Mouse (Mus musculus): ENCODE results near the gene Eva1c. TPM values are rescaled to one million over a fixed set of nuclear protein-coding genes. Genes with fewer than 3 reads are reported as not detected.

Eva1c gene
- polyA plus RNA-seq, 1 experiment from 2014 or later = 1.2 TPM

- Histone ChIP-seq H3K4me3 (ENCODE audit: low read depth, low read length) (peak within 1 kb of the TSS; percentile 77), H3K27me3 (ENCODE audit: insufficient read depth, low read length) (no peaks in the 10 kb centered on the region), H3K4me1 (ENCODE audit: insufficient read depth) (no peaks in the 10 kb centered on the region), H3K9me3 (ENCODE audit: low read depth, low read length) (no peaks in the 10 kb centered on the region), H3K36me3 (ENCODE audit: insufficient read depth) (0 out of 2 replicates have a peak, but pooled peaks cover 4% of the 10 kb centered on the region), H3K9ac (peak within 1 kb of the TSS; percentile 48), H3K4me2 (peak within 1 kb of the TSS; percentile 78), H3K27ac (ENCODE audit: low read depth) (peak within 1 kb of the TSS; percentile 70)
- ATAC-seq (ENCODE audit: insufficient read depth) (peak; percentile 93), DNase-seq (peak; percentile 98)
- no peak for TF ChIP-seq CTCF (IDR thresholded peaks at IDR 0.05; ENCODE audit: low read depth)
- under 1% methylated on average over 47 of the region's 47 CpGs for WGBS
Observed at GRCm38 (mm10) chr16:90809975-90810715, 16.4 kb upstream of the Eva1c start, which contains the start of gene Urb1. Gene Urb1 (minus strand): TSS chr16:90810413.

GRCm38 (mm10) chr16:90810716-90811256, 15.7 kb upstream of the Eva1c start:
- TF ChIP-seq CTCF (IDR thresholded peaks at IDR 0.05; ENCODE audit: low read depth) = no peak
- peak overlapping the region; percentile 32; the same call in 1 of the 2 replicates for H3K9ac ChIP-seq
- H3K4me2 ChIP-seq = peak overlapping the region; percentile 78
- 41% methylated on average over 11 of the region's 11 CpGs for WGBS
- H3K4me3 ChIP-seq (ENCODE audit: low read depth, low read length) = peak overlapping the region; percentile 77
- H3K4me1 ChIP-seq (ENCODE audit: insufficient read depth) = no peaks in the 10 kb centered on the region
- H3K36me3 ChIP-seq (ENCODE audit: insufficient read depth) = no peaks in the 10 kb centered on the region
- no peaks in the 10 kb centered on the region for H3K9me3 ChIP-seq (ENCODE audit: low read depth, low read length)
- H3K27ac ChIP-seq (ENCODE audit: low read depth) = peak overlapping the region; percentile 59; the same call in 1 of the 2 replicates
- DNase-seq (no peak), ATAC-seq (ENCODE audit: insufficient read depth) (peak; percentile 16; the same call in 1 of the 2 replicates)
- H3K27me3 ChIP-seq (ENCODE audit: insufficient read depth, low read length) = no peaks in the 10 kb centered on the region

DNA sequence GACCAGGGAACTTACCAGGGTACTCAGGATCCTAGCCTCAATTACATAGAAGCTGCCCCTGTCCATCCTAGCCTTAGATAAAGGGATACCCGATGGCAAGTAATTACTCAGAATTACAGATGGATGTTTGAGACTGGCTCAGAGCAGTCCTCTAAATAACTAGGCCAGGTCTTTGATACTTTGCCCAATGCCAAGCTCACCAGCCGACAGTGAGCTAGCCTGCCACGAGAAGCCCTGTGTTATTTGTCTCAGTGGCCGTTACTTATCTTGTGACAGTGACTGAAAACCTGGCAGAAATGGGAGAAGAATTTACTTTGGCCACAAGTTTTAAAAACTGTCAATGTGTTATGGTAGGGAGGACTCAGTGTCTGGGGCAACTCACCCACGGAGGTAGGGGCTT, 14.4 kb upstream of the Eva1c start:
- no peak overlapping the region for H3K9ac ChIP-seq
- DNase-seq (no peak), ATAC-seq (ENCODE audit: insufficient read depth) (no peak)
- H3K4me3 ChIP-seq (ENCODE audit: low read depth, low read length) = no peak overlapping the region
- WGBS = 70% methylated on average over 5 of the region's 5 CpGs
- no peak for TF ChIP-seq CTCF (IDR thresholded peaks at IDR 0.05; ENCODE audit: low read depth)
- H3K27ac ChIP-seq (ENCODE audit: low read depth) = no peak overlapping the region
- H3K9me3 ChIP-seq (ENCODE audit: low read depth, low read length) = no peaks in the 10 kb centered on the region
- H3K4me2 ChIP-seq = no peak overlapping the region
- no peaks in the 10 kb centered on the region for H3K4me1 ChIP-seq (ENCODE audit: insufficient read depth)
- H3K36me3 ChIP-seq (ENCODE audit: insufficient read depth) = no peaks in the 10 kb centered on the region
- H3K27me3 ChIP-seq (ENCODE audit: insufficient read depth, low read length) = no peaks in the 10 kb centered on the region

DNA sequence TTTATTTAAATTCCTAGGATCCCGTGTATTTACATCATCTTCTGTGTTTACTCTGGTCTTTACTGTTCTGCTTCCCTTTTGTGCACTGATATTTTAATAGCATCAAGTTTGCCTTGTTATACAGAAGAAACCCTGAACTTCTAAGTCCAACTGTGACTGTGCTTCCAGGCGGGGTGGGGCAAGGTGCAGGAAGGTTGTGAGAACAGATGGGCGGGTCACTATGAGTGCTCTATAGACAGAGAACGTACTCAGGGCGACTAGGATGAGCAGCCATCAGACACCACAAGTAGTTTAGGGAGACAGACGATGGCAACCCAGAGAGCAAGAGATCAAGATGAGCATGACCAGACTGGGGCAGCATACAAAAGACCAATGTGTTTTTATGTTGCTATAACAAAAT, 6.2 kb upstream of the Eva1c start:
- H3K36me3 ChIP-seq (ENCODE audit: insufficient read depth) = no peaks in the 10 kb centered on the region
- H3K27ac ChIP-seq (ENCODE audit: low read depth) = no peak overlapping the region
- H3K27me3 ChIP-seq (ENCODE audit: insufficient read depth, low read length) = no peaks in the 10 kb centered on the region
- H3K4me3 ChIP-seq (ENCODE audit: low read depth, low read length) = no peak overlapping the region
- no peak overlapping the region for H3K4me2 ChIP-seq
- ATAC-seq (ENCODE audit: insufficient read depth) = no peak
- WGBS = 69% methylated on average over 6 of the region's 6 CpGs
- DNase-seq = no peak
- no peak for TF ChIP-seq CTCF (IDR thresholded peaks at IDR 0.05; ENCODE audit: low read depth)
- no peaks in the 10 kb centered on the region for H3K9me3 ChIP-seq (ENCODE audit: low read depth, low read length)
- H3K9ac ChIP-seq = no peak overlapping the region
- no peaks in the 10 kb centered on the region for H3K4me1 ChIP-seq (ENCODE audit: insufficient read depth)

DNA sequence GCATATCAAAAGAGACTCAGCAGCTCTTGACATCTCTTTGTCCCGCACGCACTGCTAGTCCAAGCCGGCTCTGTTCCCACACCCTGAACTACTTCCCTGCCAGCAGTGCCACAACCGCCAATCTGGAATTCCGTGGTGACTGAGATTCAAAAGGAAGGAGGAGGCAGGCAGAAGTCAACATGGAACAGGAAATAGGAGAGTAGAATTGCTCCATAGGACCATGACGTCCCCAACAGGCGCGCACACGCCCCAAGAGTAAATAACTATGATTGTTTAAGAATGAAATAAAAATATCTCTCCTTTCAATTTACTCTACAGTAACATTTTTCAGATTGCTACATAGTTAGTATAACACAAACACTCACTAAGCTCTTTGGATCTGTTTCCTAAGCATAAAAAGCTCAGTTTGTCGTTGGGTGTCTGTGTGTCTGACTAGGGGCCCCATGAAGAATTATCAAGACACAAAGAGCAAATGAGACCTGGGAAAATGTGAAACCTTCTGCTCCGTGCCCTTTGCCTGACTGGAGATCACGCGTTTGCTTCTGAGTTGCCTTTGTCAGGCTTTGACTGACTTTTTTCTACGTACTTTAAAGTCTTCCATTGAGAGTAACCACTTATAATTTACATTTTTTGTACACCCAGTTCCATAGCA, 5.3 kb upstream of the Eva1c start:
- 0 out of 2 replicates have a peak overlapping the region, but pooled peaks have one; percentile 42 for H3K27ac ChIP-seq (ENCODE audit: low read depth)
- no peak overlapping the region for H3K4me3 ChIP-seq (ENCODE audit: low read depth, low read length)
- no peak overlapping the region for H3K4me2 ChIP-seq
- WGBS = 69% methylated on average over 14 of the region's 14 CpGs
- no peaks in the 10 kb centered on the region for H3K36me3 ChIP-seq (ENCODE audit: insufficient read depth)
- TF ChIP-seq CTCF (IDR thresholded peaks at IDR 0.05; ENCODE audit: low read depth) = no peak
- no peak overlapping the region for H3K9ac ChIP-seq
- ATAC-seq (ENCODE audit: insufficient read depth) = no peak
- H3K9me3 ChIP-seq (ENCODE audit: low read depth, low read length) = no peaks in the 10 kb centered on the region
- H3K4me1 ChIP-seq (ENCODE audit: insufficient read depth) = no peaks in the 10 kb centered on the region
- H3K27me3 ChIP-seq (ENCODE audit: insufficient read depth, low read length) = no peaks in the 10 kb centered on the region
- DNase-seq = peak; percentile 36

DNA sequence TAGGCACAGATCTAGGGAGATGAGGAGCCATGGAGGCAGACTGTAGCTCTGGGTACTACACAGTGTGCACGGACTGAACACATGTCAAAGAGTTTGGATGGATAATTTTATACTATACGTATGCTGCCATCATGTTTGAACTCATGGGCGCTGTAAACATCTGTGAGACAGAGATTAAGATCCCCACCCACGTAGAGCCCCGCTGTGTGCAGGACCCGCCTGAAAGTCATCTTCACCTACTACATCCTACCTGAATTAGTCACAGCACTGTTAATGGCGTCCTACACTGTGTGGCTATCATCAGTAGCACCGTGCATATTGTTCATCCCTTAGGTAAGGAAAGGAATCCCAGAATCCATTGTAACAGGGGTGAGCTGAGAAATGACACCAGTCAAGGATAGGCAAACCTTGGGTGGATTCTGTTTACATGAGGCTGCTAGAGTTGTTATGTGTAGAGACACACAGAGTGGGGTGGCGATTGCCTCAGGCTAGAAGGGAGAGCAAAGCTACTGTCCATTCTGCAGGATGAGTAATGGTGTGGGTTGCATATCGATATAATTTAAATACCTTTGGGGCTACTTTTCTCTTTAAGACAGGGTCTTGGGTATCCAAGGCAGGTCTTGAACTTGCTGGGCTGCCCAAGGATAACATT, 4.1 kb upstream of the Eva1c start:
- Histone ChIP-seq H3K36me3 (ENCODE audit: insufficient read depth) (no peaks in the 10 kb centered on the region), H3K27ac (ENCODE audit: low read depth) (no peak overlapping the region), H3K9me3 (ENCODE audit: low read depth, low read length) (no peaks in the 10 kb centered on the region), H3K4me3 (ENCODE audit: low read depth, low read length) (no peak overlapping the region), H3K27me3 (ENCODE audit: insufficient read depth, low read length) (no peaks in the 10 kb centered on the region), H3K9ac (no peak overlapping the region), H3K4me2 (no peak overlapping the region), H3K4me1 (ENCODE audit: insufficient read depth) (no peaks in the 10 kb centered on the region)
- DNase-seq = no peak
- no peak for TF ChIP-seq CTCF (IDR thresholded peaks at IDR 0.05; ENCODE audit: low read depth)
- ATAC-seq (ENCODE audit: insufficient read depth) = no peak
- WGBS = 82% methylated on average over 10 of the region's 10 CpGs
